Mouse (Mus musculus) MEL (cell line): ENCODE measurements around the gene Phtf2.

Source experiments
- CHD2 ChIP-seq: IDR thresholded peaks from 2 replicates; pipeline ENCODE4 v1.6.1; 2011; ENCODE audit warnings: low read length, improper control_type of control experiment
- CTCF ChIP-seq, 3 experiments: IDR thresholded peaks in 2 of 3; conservative IDR thresholded peaks in 1 of 3; 2 replicates each; pipeline ENCODE4 v1.5.1; 2011 to 2012; ENCODE audit warnings: low read length in 3 of 3, low read depth in 2 of 3, mild to moderate bottlenecking in 2 of 3, improper control_type of control experiment in 1 of 3, inconsistent platforms in 1 of 3, mixed read lengths in 1 of 3, moderate library complexity in 1 of 3; ENCODE audit not compliant: control insufficient read depth in 1 of 3, insufficient read depth in 1 of 3, poor library complexity in 1 of 3, severe bottlenecking in 1 of 3
- ELF1 ChIP-seq: IDR thresholded peaks from 2 replicates; pipeline ENCODE4 v1.6.1; 2014; ENCODE audit warnings: low read depth, mild to moderate bottlenecking, inconsistent platforms, low read length, improper control_type of control experiment, moderate library complexity
- NRF1 ChIP-seq: IDR thresholded peaks from 2 replicates; pipeline ENCODE4 v1.6.1; 2014; ENCODE audit warnings: low read depth, mild to moderate bottlenecking, inconsistent platforms, low read length, improper control_type of control experiment, moderate library complexity; ENCODE audit not compliant: poor library complexity, insufficient read depth, severe bottlenecking
- POLR2A ChIP-seq, 2 experiments: IDR thresholded peaks; 2 replicates each; pipeline ENCODE4 v1.6.1; 2011 to 2012; ENCODE audit warnings: low read length in 2 of 2, mild to moderate bottlenecking in 2 of 2, control low read depth in 1 of 2, improper control_type of control experiment in 1 of 2, low read depth in 1 of 2, moderate library complexity in 1 of 2; ENCODE audit not compliant: control insufficient read depth in 1 of 2, insufficient read depth in 1 of 2, poor library complexity in 1 of 2
- TAL1 ChIP-seq: IDR thresholded peaks from 2 replicates; pipeline ENCODE4 v1.6.1; 2012; ENCODE audit warnings: mild to moderate bottlenecking, inconsistent platforms, low read length, moderate library complexity, mixed read lengths

DNA sequence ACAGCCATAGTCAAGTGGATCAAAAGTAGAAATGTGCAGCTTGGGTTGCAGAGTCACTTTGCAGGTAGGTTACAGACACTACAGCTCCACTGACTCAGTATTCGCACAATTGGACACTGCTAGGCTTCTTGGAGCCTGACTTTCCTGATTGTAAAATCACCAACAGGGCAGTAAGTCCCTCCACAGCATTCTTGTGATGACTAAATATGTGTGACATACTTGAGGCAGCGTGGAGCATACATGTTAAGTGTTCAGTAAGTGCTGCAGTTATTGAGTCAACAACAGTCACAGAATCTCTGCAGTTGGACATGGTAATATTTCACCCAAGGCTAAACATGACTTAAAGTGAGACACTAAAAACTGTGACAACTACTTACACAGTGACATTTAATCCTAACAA is 50.5 kb downstream of the Phtf2 start:
- no peak for TF ChIP-seq TAL1
- TF ChIP-seq CTCF (IDR thresholded peaks at IDR 0.05 in 2 of 3, conservative IDR thresholded peaks at IDR 0.05 in 1 of 3; ENCODE audit: control insufficient read depth in 1 of 3, insufficient read depth in 1 of 3, low read depth in 2 of 3, low read length in 3 of 3, poor library complexity in 1 of 3, severe bottlenecking in 1 of 3): no peak
- no peak for TF ChIP-seq NRF1
- no peak for TF ChIP-seq POLR2A (IDR thresholded peaks at IDR 0.05; ENCODE audit: control insufficient read depth in 1 of 2, insufficient read depth in 1 of 2, low read depth in 1 of 2, low read length in 2 of 2, poor library complexity in 1 of 2)
- TF ChIP-seq ELF1: no peak
- TF ChIP-seq CHD2: no peak
